Mouse (Mus musculus) limb, embryonic 10.5 days (tissue): ENCODE data around the gene Asap3. TPM values are rescaled to one million over a fixed set of nuclear protein-coding genes. Genes with fewer than 3 reads are reported as not detected.

ENCODE experiments used
- DNase-seq: peaks from one replicate; pipeline ENCODE4 v3.0.0-alpha.2; 2017; ENCODE audit warnings: low spot score
- H3K27ac ChIP-seq: fragments of 300-500 bp; sonication (generic); 2 replicates; pipeline ENCODE4 v1.5.1; 2016; ENCODE audit warnings: mild to moderate bottlenecking
- H3K27me3 ChIP-seq: fragments of 300-500 bp; sonication (generic); 2 replicates; pipeline ENCODE4 v1.6.1; 2016; ENCODE audit warnings: low read depth, mild to moderate bottlenecking; ENCODE audit not compliant: poor library complexity, severe bottlenecking
- H3K36me3 ChIP-seq: fragments of 300-500 bp; sonication (generic); 2 replicates; pipeline ENCODE4 v1.6.1; 2016; ENCODE audit warnings: mild to moderate bottlenecking, moderate library complexity
- H3K4me1 ChIP-seq: fragments of 300-500 bp; sonication (generic); 2 replicates; pipeline ENCODE4 v1.6.1; 2016
- H3K4me3 ChIP-seq: fragments of 300-500 bp; sonication (generic); 2 replicates; pipeline ENCODE4 v1.5.1; 2016; ENCODE audit warnings: mild to moderate bottlenecking, moderate library complexity
- H3K9me3 ChIP-seq: fragments of 300-500 bp; sonication (generic); replicated peaks from 2 replicates; pipeline ENCODE4 v1.6.1; 2016; ENCODE audit warnings: mild to moderate bottlenecking
- WGBS: fragments of 180-500 bp; shearing (Covaris S2); methylation state at CpG from one replicate; pipeline ENCODE4 v1.1.7; 2016; 5-methylcytosine and 5-hydroxymethylcytosine counted together
- polyA plus RNA-seq: library from polyadenylated mRNA; unstranded; fragments of >200 nt; fragmentation: Nextera tagmentation; extraction: Ambion mirVana; gene quantifications from 2 replicates; pipeline ENCODE4 v1.2.1, GENCODE M21; 2016

Asap3 gene
- polyA plus RNA-seq, 1 experiment from 2014 or later = 3.7 TPM

DNA sequence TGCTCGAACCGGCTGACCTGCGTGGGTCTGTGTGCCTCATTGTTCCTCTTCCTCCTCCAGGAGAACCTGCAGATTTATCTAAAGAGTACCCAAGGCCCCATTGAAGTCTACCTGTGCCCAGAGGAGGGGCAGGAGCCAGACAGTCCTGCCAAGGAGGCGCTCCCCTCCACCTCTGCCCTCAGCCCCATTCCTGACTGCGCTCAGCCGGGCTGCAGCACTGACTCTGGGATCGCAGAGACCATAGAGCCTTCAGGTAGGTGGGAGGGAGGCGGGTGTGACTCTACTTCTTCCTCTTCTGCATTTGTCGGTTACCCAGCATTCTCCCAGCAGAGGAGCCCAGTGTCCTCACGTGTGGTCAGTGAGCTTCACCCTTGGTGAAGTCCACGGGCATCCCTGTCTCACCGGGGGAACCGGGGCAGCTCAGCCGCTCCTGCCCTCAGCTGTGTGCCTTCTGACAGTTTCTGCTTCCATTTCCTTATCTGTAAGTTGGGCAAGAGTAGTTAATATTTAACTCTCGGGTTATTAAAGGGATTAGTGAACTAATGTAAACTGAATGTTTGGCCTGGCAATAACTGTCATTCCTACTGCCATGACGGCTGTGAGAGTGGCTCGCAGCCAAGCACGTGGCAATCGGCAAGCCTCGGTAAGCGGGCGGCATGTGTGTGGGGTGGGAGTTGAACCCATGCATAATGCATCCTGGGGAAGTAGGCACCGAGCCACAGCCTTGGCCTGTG is 19.3 kb upstream of the Asap3 start:
- no peaks in the 10 kb centered on the region for H3K27me3 ChIP-seq
- no peak for DNase-seq
- WGBS = 88% methylated on average over 23 of the region's 23 CpGs
- peaks cover 69% of the 10 kb centered on the region for H3K36me3 ChIP-seq
- H3K9me3 ChIP-seq = no peaks in the 10 kb centered on the region
- H3K4me1 ChIP-seq = no peaks in the 10 kb centered on the region
- H3K27ac ChIP-seq = no peak overlapping the region
- no peak overlapping the region for H3K4me3 ChIP-seq

DNA sequence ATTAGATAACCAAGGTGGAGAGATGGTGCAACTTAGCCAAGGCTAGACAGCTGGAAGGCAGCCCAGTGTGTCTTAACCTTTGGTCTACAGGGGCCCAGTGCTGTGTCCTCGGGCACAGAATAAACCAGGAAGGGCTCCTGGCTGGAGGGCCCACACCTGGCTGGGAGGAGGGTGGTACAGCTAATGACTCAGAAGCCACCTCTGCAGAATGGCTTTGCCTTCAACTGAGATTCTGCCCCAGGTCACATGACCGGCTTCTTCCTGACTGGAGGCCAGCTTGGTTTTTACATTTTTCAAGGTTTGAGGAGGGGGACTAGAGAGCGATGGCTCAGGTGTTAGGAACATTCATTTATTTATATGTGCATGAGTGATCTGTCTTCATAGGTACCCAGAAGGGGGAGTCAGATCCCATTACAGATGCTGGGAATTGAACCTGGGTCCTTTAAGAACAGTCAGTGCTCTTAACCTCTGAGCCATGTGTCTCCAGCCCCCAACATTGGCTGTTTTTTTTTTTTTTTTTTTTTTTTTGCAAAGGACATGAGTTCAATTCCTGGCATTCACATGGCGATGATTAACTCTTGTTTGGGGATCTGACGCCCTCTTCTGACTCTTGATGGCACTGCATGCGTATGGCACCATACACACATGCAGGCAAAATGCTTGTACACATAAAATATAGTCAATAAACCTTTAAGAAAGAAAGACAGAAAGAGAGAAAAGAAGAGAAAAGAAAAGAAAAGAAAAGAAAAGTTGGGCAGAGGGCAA is 17.0 kb upstream of the Asap3 start:
- H3K27me3 ChIP-seq = no peaks in the 10 kb centered on the region
- whole genome bisulfite sequencing = 83% methylated on average over 6 of the region's 6 CpGs
- no peak overlapping the region for H3K27ac ChIP-seq
- no peaks in the 10 kb centered on the region for H3K9me3 ChIP-seq
- DNase-seq = no peak
- H3K4me3 ChIP-seq = no peak overlapping the region
- H3K36me3 ChIP-seq = peaks cover 85% of the 10 kb centered on the region
- H3K4me1 ChIP-seq = no peaks in the 10 kb centered on the region

GRCm38 (mm10) chr4:136189912-136190311 is 16.3 kb upstream of the Asap3 start:
- H3K4me1 ChIP-seq = no peaks in the 10 kb centered on the region
- DNase-seq = no peak
- H3K36me3 ChIP-seq = peaks cover 79% of the 10 kb centered on the region
- H3K27me3 ChIP-seq = no peaks in the 10 kb centered on the region
- H3K4me3 ChIP-seq = no peak overlapping the region
- WGBS = 81% methylated on average over 8 of the region's 8 CpGs
- H3K9me3 ChIP-seq = no peaks in the 10 kb centered on the region
- no peak overlapping the region for H3K27ac ChIP-seq

DNA sequence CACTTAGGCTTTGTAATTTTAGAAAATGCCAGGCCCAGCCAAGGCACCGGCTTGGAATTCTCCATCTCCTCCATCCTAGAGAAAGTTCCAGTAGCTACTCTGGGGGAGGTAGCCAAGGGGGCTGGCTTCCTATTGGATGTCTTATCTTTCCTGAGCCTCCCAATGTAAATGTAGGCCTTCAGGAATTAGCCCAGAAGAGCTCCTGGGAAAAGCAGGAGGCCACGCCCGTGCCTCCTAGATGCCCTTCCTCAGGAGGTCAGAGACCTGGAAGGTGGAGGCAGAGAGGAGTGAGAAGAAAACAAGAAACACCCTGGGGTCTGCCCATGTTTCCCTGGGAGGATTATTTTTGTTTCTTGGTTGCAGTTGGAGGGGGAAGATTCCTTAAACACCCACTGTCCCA is 12.6 kb upstream of the Asap3 start:
- Histone ChIP-seq H3K9me3 (no peaks in the 10 kb centered on the region), H3K27me3 (no peaks in the 10 kb centered on the region), H3K36me3 (peaks cover 51% of the 10 kb centered on the region), H3K4me3 (no peak overlapping the region), H3K27ac (no peak overlapping the region), H3K4me1 (peaks cover 6% of the 10 kb centered on the region; the same call in 1 of the 2 replicates)
- 83% methylated on average over 3 of the region's 3 CpGs for WGBS
- no peak for DNase-seq

DNA sequence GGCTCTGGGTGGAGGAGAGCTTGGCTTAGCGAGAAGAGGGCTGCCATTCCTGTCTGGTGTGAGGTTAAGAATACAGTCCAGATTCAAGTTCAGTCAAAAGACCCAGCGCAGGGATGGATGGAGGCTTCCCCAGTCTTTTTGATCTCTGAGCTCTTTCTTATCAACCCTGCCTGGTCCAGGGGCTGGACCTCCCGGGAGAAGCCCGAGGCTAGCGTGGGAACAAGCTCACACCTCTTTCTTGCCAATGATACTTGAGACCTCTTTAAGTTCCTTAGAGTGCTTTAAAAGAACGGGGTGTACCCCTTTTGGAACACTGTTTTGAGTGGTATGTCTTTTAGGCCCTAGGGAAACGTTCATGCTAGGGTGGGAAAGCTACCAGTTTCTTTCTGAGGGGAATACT is 11.1 kb upstream of the Asap3 start:
- Histone ChIP-seq H3K4me1 (peaks cover 6% of the 10 kb centered on the region; the same call in 1 of the 2 replicates), H3K4me3 (no peak overlapping the region), H3K27me3 (no peaks in the 10 kb centered on the region), H3K36me3 (peaks cover 41% of the 10 kb centered on the region), H3K27ac (no peak overlapping the region), H3K9me3 (no peaks in the 10 kb centered on the region)
- 51% methylated on average over 7 of the region's 7 CpGs for WGBS
- DNase-seq = no peak

DNA sequence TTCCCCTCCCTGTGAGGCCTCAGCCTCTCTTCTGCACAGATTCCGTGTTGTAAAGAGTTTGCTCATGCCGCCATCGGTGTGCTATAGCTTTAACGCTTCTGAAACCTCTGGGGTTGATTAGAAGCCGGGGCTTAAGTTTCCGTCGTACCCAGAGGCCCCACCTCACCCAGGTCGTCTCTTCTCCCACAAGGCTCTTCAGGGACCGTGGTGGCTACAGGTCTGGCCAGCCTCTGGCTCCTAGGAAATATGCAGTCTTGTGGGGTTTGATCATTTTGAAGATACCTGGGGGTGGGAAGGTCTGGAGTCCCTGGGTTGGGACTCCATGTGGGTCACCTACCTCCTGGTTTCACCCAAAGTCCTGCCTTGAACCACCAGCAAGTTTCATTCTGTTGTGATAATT is 10.5 kb upstream of the Asap3 start:
- no peak for DNase-seq
- 68% methylated on average over 9 of the region's 9 CpGs for WGBS
- Histone ChIP-seq H3K27me3 (peaks cover under 1% of the 10 kb centered on the region; the same call in 1 of the 2 replicates), H3K4me1 (peaks cover 6% of the 10 kb centered on the region; the same call in 1 of the 2 replicates), H3K4me3 (no peak overlapping the region), H3K9me3 (no peaks in the 10 kb centered on the region), H3K36me3 (peaks cover 36% of the 10 kb centered on the region), H3K27ac (no peak overlapping the region)

GRCm38 (mm10) chr4:136196201-136196600 is 10.0 kb upstream of the Asap3 start:
- Histone ChIP-seq H3K36me3 (peaks cover 31% of the 10 kb centered on the region), H3K27ac (no peak overlapping the region), H3K9me3 (no peaks in the 10 kb centered on the region), H3K4me3 (no peak overlapping the region), H3K4me1 (peaks cover 6% of the 10 kb centered on the region; the same call in 1 of the 2 replicates), H3K27me3 (peaks cover 6% of the 10 kb centered on the region)
- WGBS = 79% methylated on average over 10 of the region's 10 CpGs
- DNase-seq = no peak

DNA sequence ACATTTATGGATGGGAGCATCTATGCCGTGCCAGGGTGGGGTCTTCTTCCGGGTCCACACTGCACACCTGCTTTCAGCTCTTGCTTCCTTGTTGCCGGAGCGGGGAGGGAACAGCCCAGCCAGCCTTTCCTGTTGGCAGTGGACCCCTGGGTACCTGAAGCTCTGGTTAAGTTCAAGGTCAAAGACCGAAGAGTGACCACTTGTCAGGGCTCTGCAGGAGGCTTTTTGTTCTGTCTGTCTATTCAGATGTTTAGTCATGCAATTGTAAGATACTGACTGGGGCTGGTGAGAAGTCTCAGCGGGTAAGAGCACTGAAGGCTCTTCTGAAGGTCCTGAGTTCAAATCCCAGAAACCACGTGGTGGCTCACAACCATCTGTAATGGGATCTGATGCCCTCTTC is 7.3 kb upstream of the Asap3 start:
- H3K4me3 ChIP-seq = no peak overlapping the region
- 78% methylated on average over 7 of the region's 7 CpGs for WGBS
- no peak overlapping the region for H3K27ac ChIP-seq
- peaks cover 4% of the 10 kb centered on the region for H3K36me3 ChIP-seq
- no peaks in the 10 kb centered on the region for H3K9me3 ChIP-seq
- no peak for DNase-seq
- peaks cover 13% of the 10 kb centered on the region for H3K4me1 ChIP-seq
- H3K27me3 ChIP-seq = peaks cover 13% of the 10 kb centered on the region

DNA sequence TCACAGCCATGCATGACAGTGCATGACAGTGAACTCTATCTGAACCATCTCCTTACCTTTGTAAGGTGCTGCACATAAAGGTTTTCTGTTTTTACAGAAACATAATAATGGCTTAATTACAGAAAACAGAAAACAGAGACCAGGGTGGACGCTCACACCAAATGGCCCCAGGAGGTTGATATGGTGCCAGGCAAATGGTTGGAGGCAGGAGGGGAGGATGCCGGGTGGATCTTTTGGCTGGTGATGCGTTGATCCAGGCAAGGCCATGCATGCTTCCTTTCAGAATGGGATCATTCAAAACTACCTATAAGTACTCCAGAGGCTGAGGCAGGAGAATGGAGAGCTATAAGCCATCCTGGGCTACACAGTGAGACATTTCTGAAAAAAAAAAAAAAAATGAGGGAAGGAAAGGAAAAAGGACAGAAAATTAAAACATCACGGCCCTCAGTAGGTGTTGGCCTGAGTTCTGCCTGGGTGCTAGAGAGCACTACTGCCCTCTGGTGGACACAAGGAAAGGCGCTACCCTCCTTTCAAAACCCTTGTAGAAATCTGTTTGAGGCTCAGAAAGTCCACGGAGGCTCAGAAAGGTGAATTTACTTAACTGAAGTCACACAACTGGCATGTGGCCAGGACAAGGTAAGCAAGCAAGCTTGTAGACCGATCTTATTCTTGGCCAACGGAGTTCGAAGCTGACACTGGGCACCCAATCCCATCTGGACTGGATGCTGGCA is 6.4 kb upstream of the Asap3 start:
- no peaks in the 10 kb centered on the region for H3K36me3 ChIP-seq
- no peak overlapping the region for H3K4me3 ChIP-seq
- peak; percentile 70 for DNase-seq
- peaks cover 21% of the 10 kb centered on the region for H3K27me3 ChIP-seq
- H3K9me3 ChIP-seq = no peaks in the 10 kb centered on the region
- H3K27ac ChIP-seq = no peak overlapping the region
- peaks cover 13% of the 10 kb centered on the region for H3K4me1 ChIP-seq
- WGBS = 32% methylated on average over 9 of the region's 9 CpGs

DNA sequence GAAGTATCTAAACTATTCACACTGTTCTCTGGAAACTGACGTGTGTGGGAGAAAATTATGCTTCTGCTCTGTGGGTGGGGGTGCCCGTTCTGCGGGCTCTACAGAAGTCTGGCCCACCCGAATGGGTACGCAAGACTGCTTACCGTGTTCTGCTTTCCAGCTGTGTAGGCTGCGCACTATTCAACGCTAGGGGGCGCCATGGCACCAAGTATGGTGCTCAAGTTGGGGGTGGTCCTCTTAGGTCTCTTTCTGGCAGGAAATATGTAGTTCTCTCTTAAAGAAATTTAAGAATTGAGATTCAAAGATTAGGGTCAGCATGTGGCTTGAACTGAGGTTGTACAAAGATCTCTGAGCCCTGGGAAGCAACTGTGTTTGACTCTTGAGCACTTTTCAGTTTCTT is 3.7 kb upstream of the Asap3 start:
- Histone ChIP-seq H3K4me3 (no peak overlapping the region), H3K36me3 (no peaks in the 10 kb centered on the region), H3K27me3 (peaks cover 35% of the 10 kb centered on the region), H3K4me1 (peaks cover 29% of the 10 kb centered on the region), H3K9me3 (no peaks in the 10 kb centered on the region), H3K27ac (no peak overlapping the region)
- peak; percentile 90 for DNase-seq
- whole genome bisulfite sequencing = 10% methylated on average over 9 of the region's 9 CpGs

DNA sequence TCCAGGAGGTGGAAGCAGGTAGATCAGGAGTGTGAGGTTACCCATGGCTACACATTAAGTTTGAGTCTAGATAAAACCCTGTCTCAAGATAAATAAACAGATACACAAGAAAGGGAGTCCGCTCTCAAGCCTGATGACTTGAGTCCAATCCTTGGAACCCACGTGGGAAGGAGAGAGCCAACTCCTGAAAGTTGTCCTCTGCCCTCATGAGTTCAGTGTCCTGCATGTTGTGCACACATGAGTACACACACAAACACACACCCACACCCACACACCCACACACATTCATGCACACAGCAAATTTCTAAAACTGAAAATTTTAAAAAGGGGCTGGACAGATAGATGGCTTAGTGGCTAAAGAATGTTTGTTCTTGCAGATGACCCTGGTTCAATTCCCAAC is 1.4 kb upstream of the Asap3 start:
- peaks cover 29% of the 10 kb centered on the region for H3K4me1 ChIP-seq
- peaks cover 54% of the 10 kb centered on the region for H3K27me3 ChIP-seq
- H3K4me3 ChIP-seq = no peak overlapping the region
- DNase-seq = no peak
- 88% methylated on average over 2 of the region's 2 CpGs for WGBS
- no peak overlapping the region for H3K27ac ChIP-seq
- no peaks in the 10 kb centered on the region for H3K36me3 ChIP-seq
- H3K9me3 ChIP-seq = no peaks in the 10 kb centered on the region

DNA sequence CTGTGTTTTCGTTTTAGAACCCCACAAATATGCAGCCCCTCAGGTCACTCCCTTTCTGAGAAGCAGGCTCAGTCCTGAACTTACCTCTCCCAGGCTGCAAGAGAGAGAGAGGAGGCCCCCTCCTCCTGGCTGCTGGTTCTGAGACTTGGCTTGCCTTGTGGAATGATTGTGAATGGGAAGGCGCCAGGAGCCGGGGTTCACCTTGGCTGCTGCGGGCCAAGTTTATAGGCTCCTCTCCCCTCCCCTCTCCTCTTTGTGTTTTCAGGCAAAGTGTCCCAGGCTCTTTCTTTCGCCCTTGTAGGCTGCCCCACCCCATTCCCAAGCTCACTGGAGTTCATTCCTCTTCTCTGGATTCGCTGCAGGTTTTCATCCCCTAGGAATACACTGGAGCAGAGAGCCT is 778 bp downstream of the Asap3 start:
- H3K4me1 ChIP-seq = peaks cover 29% of the 10 kb centered on the region
- peak overlapping the region; percentile 74 for H3K4me3 ChIP-seq
- WGBS = 3% methylated on average over 6 of the region's 6 CpGs
- no peak for DNase-seq
- H3K27me3 ChIP-seq = peaks cover 45% of the 10 kb centered on the region
- no peaks in the 10 kb centered on the region for H3K36me3 ChIP-seq
- 0 out of 2 replicates have a peak overlapping the region, but pooled peaks have one; percentile 27 for H3K27ac ChIP-seq
- no peaks in the 10 kb centered on the region for H3K9me3 ChIP-seq

GRCm38 (mm10) chr4:136210931-136211330 is 4.8 kb downstream of the Asap3 start:
- WGBS = 78% methylated on average over 9 of the region's 9 CpGs
- no peak overlapping the region for H3K27ac ChIP-seq
- H3K27me3 ChIP-seq = peaks cover 29% of the 10 kb centered on the region

More at GRCm38 (mm10) chr4:136210931-136211330, 4.8 kb downstream of the Asap3 start:
- no peak for DNase-seq
- no peaks in the 10 kb centered on the region for H3K9me3 ChIP-seq
- no peaks in the 10 kb centered on the region for H3K36me3 ChIP-seq
- H3K4me1 ChIP-seq = peaks cover 16% of the 10 kb centered on the region
- no peak overlapping the region for H3K4me3 ChIP-seq
